Mouse (Mus musculus) intestine, postnatal 0 days (tissue): ENCODE data around the gene Ambra1. TPM values are rescaled to one million over a fixed set of nuclear protein-coding genes. Genes with fewer than 3 reads are reported as not detected.

Experiments
- ATAC-seq: fragments of 200-750 bp; cut with Nextera tagmentation; 2 replicates; pipeline ENCODE4 v1.8.0; 2017; ENCODE audit warnings: mild to moderate bottlenecking, moderate TSS enrichment, moderate library complexity
- H3K27ac ChIP-seq: fragments of 300-500 bp; sonication (generic); 2 replicates; pipeline ENCODE4 v1.5.1; 2014; ENCODE audit warnings: mild to moderate bottlenecking, low read depth, low read length, moderate library complexity
- H3K27me3 ChIP-seq: fragments of 300-500 bp; sonication (generic); replicated peaks from 2 replicates; pipeline ENCODE4 v1.6.1; 2014; ENCODE audit warnings: low read length, mixed read lengths; ENCODE audit not compliant: control insufficient read depth, insufficient read depth
- H3K36me3 ChIP-seq: fragments of 300-500 bp; sonication (generic); 2 replicates; pipeline ENCODE4 v1.6.1; 2014; ENCODE audit warnings: mild to moderate bottlenecking, moderate library complexity; ENCODE audit not compliant: control insufficient read depth, insufficient read depth
- H3K4me1 ChIP-seq: fragments of 300-500 bp; sonication (generic); replicated peaks from 2 replicates; pipeline ENCODE4 v1.6.1; 2014; ENCODE audit warnings: antibody characterized with exemption, low read length, mixed read lengths; ENCODE audit not compliant: control insufficient read depth, insufficient read depth
- H3K4me2 ChIP-seq: fragments of 300-500 bp; sonication (generic); replicated peaks from 2 replicates; pipeline ENCODE4 v1.6.1; 2014; ENCODE audit warnings: low read depth, mild to moderate bottlenecking, moderate library complexity
- H3K4me3 ChIP-seq: fragments of 300-500 bp; sonication (generic); 2 replicates; pipeline ENCODE4 v1.5.1; 2014; ENCODE audit warnings: low read depth, low read length
- H3K9ac ChIP-seq: fragments of 300-500 bp; sonication (generic); 2 replicates; pipeline ENCODE4 v1.6.1; 2014; ENCODE audit warnings: mild to moderate bottlenecking, low read depth, low read length
- H3K9me3 ChIP-seq: fragments of 300-500 bp; sonication (generic); 2 replicates; pipeline ENCODE4 v1.6.1; 2016; ENCODE audit warnings: mixed run types; ENCODE audit not compliant: control insufficient read depth
- CTCF ChIP-seq: sonication (generic); IDR thresholded peaks from 2 replicates; pipeline ENCODE4 v1.5.1; 2016; ENCODE audit warnings: low read depth, mild to moderate bottlenecking, control low read depth, antibody characterized with exemption, moderate library complexity
- WGBS: fragments of 180-500 bp; shearing (Covaris S2); extraction: QIAGEN DNeasy Blood & Tissue Kit; methylation state at CpG from one replicate; pipeline ENCODE4 v1.1.7; 2014; 5-methylcytosine and 5-hydroxymethylcytosine counted together
- polyA plus RNA-seq: library from polyadenylated mRNA; unstranded; fragments of >200 nt; fragmentation: Nextera tagmentation; extraction: Ambion mirVana; gene quantifications from 2 replicates; pipeline ENCODE4 v1.2.1, GENCODE M21; 2015

The Ambra1 gene
- polyA plus RNA-seq, 1 experiment from 2014 or later = 5.5 TPM

DNA sequence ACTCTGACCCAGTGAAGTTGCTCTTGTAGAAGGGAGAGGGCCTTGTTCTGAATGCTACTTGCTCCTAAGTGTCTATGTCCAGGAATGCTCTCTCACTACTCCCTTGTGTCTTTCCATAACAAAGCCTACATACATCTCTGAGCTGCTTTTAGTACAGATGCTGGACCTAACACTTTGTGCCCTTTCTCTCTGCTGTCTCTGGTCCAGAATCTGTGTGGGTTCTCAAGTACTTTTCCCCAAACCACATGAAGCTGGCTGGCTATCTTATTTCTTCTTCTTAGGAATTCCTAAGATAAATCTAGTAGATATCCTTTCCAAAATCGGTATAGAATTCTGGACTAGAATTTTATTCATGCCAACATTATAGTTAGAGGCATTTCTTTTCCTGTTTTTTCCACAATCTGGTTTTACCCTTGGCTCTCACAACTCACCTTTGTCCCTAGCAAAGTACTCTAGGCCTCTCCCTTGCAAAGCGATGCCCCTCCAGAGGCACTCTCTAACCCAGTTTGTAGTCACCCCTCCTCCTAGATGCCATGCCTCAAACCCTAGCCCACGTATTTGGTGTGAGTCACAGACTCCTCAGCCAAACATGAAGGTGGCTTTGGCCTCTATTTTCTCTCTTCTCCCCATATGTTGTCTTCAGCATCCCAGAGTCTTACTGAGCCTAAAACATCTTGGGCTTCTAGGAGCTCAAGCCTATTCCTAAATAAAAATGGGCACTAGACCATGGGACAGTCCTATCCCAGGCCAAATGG, 173.4 kb downstream of the Ambra1 start:
- no peak overlapping the region for H3K9ac ChIP-seq
- H3K4me1 ChIP-seq = 0 out of 2 replicates have a peak, but pooled peaks cover 7% of the 10 kb centered on the region
- no peak overlapping the region for H3K4me3 ChIP-seq
- H3K27ac ChIP-seq = peak overlapping the region; percentile 4; the same call in 1 of the 2 replicates
- no peaks in the 10 kb centered on the region for H3K27me3 ChIP-seq
- no peak for TF ChIP-seq CTCF
- 74% methylated on average over 3 of the region's 3 CpGs for WGBS
- no peaks in the 10 kb centered on the region for H3K9me3 ChIP-seq
- no peak for ATAC-seq
- no peak overlapping the region for H3K4me2 ChIP-seq
- peaks cover 22% of the 10 kb centered on the region for H3K36me3 ChIP-seq

DNA sequence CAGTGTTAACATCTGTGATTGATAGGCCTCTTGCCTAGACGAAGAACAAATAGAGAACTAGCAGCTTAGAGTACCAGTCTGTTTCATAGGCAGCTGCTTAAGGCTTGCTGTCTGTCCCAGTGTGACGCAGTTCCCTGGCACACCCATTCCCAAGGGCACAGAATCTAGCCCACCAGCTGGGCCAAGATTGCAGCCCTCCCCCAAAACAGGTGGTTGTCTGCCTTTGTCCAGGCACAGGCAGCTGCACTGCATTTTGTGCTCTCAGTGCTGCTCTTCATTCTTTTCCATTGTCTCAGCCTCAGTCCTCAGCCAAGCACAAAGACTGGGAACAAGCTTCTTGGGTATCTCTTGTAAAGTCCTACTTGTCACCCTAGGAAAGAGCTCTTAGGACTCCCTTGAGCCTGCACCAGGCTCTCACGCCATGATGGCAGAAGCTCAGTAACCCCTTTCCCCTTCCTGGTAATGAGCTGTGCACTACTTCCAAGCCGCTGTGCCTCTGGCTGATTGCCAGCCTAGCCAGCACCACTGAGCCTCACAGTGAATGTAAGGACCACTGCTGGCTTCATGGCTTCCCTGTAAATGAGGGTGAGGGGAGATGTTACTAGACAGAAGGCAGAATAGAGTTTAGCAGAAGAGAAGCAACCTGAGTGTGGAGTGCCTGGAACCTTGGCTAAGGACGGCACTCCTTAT, 174.8 kb downstream of the Ambra1 start:
- Histone ChIP-seq H3K9ac (no peak overlapping the region), H3K36me3 (peaks cover 32% of the 10 kb centered on the region), H3K4me1 (0 out of 2 replicates have a peak, but pooled peaks cover 7% of the 10 kb centered on the region), H3K4me2 (no peak overlapping the region), H3K4me3 (no peak overlapping the region), H3K27me3 (no peaks in the 10 kb centered on the region), H3K9me3 (no peaks in the 10 kb centered on the region), H3K27ac (no peak overlapping the region)
- 70% methylated on average over 5 of the region's 5 CpGs for WGBS
- no peak; the same call in 1 of the 2 replicates for ATAC-seq
- no peak for TF ChIP-seq CTCF

DNA sequence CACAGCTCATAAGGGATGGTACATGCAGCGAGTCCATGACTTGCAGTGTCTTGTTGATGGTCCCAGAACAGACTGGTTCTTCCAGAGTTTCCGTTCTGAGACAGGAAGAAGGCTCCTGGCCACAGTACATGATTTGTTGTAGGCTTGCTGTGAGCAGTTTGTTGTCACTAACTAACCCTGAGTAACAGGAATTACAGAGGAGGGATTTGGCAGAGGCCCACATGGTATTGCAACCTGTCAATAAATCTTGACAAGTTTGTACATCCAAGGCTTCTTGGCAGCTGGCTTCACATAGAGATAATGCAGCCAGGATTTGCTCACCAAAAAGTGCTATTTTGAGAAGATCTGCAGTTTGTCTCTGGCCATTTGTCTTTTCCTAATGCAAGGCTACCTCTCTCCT, 176.2 kb downstream of the Ambra1 start:
- H3K36me3 ChIP-seq = peaks cover 39% of the 10 kb centered on the region
- WGBS = 94% methylated on average over 2 of the region's 2 CpGs
- no peaks in the 10 kb centered on the region for H3K9me3 ChIP-seq
- 0 out of 2 replicates have a peak, but pooled peaks cover 7% of the 10 kb centered on the region for H3K4me1 ChIP-seq
- ATAC-seq = no peak
- H3K27me3 ChIP-seq = no peaks in the 10 kb centered on the region
- no peak overlapping the region for H3K4me3 ChIP-seq
- no peak for TF ChIP-seq CTCF
- no peak overlapping the region for H3K9ac ChIP-seq
- H3K4me2 ChIP-seq = no peak overlapping the region
- H3K27ac ChIP-seq = no peak overlapping the region

DNA sequence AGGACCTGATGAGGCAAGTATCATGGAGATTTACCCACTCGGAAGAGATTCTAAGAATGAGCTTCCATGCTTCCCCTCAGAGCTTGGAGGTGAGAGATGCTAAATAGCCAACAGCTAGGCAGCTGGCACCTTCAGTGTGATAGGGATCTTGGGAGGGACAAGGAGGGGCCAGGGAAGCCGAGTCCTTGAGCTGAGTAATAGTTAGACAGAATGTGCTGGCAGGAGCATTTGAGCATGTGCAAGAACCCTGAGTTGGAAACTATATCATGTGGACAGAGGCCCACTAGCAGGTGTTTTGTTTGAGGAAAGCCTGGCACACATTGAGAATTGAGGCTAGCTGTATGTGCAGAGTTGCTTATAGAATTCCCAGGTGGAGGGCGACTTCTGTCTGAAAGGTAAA, 182.7 kb downstream of the Ambra1 start:
- no peak for ATAC-seq

DNA sequence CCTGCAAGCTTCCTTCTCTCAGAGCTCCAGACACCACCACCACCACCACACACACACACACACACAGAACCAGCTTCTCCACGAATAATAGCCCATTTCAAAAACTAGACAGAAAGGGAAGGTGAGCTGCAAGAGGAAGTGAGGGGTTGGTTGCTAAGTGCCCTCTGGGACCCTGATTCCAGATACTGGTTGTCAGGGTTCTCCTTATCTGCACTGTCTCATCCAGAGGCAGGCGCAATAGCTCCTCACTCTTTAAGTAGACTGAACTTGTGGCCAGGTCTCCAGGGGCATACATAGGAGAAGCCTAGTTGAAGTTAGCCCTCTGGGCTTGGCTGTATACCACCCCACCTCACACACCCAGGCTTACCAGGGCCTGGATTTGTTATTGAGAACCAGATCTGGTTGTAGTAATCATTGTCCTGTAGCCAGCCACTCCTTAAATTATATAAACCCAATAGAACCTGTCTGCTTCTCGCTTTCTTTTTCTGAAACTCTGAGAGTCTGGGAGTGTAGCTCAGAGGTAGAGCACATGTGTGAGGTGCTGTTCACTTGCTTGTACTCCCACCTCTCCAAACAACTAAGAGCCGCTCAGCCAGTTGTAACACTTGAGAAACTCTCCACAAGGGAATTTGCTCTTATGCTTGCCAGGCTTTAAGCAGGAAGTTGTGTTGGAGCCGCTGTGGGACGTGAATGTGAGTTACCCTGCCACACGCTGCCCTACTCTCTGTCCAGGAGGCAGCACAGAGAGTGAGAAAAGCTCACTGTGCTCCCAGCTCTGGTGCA, 183.6 kb downstream of the Ambra1 start:
- TF ChIP-seq CTCF = no peak
- H3K27me3 ChIP-seq = no peaks in the 10 kb centered on the region
- no peak for ATAC-seq
- H3K9ac ChIP-seq = no peak overlapping the region
- no peaks in the 10 kb centered on the region for H3K9me3 ChIP-seq
- H3K27ac ChIP-seq = no peak overlapping the region
- H3K4me2 ChIP-seq = no peak overlapping the region
- no peaks in the 10 kb centered on the region for H3K4me1 ChIP-seq
- peaks cover 93% of the 10 kb centered on the region for H3K36me3 ChIP-seq
- no peak overlapping the region for H3K4me3 ChIP-seq
- 78% methylated on average over 7 of the region's 7 CpGs for WGBS

More for the DNA sequence above, 182.7 kb downstream of the Ambra1 start:
- no peak for TF ChIP-seq CTCF
- H3K4me1 ChIP-seq = no peaks in the 10 kb centered on the region
- no peak overlapping the region for H3K27ac ChIP-seq
- WGBS = 62% methylated on average over 3 of the region's 3 CpGs
- H3K9ac ChIP-seq = no peak overlapping the region
- H3K36me3 ChIP-seq = peaks cover 87% of the 10 kb centered on the region
- H3K4me2 ChIP-seq = no peak overlapping the region
- no peaks in the 10 kb centered on the region for H3K27me3 ChIP-seq
- no peak overlapping the region for H3K4me3 ChIP-seq
- H3K9me3 ChIP-seq = no peaks in the 10 kb centered on the region
